Mouse (Mus musculus): ENCODE measurements at regions not wholly inside any gene's neighbourhood (a gene's known extent, or its start where the extent isn't known, plus 50 kb on each side); places are given as distances from the start of the nearest gene placed in this dataset.

DNA sequence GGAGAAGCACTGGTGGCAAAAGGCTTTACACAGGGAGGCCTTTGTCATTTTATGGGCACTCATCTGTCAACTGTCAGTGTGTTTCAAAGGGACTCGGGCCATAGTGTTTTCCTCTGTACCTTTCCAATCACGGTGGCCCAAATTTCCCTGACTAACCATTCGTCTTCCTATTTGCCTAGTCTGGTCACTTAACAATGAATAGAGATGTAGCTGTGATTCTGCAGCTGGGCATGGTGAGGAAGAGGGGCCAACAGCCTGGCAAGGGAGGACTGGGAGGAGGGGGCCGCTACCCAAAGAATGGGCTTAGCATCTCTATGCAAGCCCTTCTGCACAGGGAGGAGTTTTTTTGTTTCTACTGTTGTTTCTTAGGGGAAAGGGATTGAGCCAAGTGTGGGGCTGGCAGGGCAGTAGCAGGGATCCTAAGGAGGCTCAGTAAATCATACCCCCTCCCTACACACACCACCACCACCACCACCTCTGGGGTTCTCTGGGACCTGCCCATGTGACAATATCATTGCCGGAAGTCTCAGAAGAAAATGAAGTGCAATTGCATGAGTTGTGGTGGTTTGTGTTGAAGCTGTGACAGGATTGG, 367.2 kb downstream of the Nkx6-1 start:
- no peak for ATAC-seq (replicated peaks; ENCODE audit: poor library complexity)

DNA sequence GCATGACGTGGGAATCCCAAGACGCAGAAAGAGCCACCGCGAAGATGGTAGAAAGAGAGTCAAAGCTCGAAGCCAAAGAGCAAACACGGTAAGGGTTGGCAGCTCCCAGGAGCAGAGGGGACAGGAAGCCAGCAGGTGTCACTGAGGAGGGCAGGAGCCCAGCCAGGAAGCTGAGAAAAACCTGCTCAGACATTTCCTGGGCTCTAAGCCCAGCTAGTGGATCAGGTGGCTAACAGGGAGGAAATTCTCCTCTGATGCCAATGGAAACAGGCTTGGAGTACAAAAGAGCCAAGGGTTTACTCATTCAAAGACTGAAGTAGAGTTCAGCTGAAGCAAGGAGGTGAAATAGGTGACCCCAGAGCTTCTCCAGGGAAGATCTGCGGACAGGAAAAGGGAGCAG, 368.9 kb downstream of the Nkx6-1 start:
- no peak for ATAC-seq (replicated peaks; ENCODE audit: poor library complexity)

DNA sequence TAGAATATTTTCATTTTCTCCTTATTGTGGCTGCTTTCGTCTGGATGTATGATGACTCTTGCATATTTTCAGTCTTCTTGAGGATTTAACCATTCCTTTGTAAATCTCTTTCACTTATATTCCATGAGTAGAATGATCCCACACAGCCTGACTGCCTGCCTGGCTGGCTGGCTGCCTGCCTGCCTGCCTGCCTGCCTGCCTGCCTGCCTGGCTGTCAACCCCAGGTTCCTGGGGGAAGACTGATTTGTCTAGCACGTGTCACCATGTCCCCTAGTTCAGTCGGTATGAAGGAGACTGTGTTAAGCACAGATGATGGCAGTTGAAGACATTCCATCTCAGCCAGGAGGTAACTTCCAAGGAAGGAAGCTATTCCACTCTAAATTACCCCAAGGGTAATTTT, 370.8 kb downstream of the Nkx6-1 start:
- no peak for ATAC-seq (replicated peaks; ENCODE audit: poor library complexity)

DNA sequence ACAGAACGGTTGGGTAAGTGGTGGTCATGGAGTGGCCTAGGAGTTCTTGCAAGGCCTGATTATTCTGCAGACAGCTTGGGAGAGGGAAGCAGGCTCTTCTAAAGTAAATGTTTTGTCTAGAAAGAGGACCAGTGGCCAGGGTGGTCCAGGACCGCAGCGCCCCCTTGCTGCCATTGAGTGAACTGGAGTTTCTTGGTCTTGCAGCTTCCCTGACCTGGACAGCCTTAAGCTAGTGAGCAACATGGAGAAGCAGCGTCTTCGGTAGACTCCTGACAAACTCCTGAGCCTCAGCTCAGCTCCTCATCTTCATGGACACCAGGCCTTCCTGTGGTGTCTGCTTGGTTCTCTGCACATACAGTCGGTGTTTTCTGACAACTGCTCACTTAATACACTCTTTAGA, 376.4 kb downstream of the Nkx6-1 start:
- ATAC-seq (replicated peaks; ENCODE audit: poor library complexity), result peak; percentile 50

DNA sequence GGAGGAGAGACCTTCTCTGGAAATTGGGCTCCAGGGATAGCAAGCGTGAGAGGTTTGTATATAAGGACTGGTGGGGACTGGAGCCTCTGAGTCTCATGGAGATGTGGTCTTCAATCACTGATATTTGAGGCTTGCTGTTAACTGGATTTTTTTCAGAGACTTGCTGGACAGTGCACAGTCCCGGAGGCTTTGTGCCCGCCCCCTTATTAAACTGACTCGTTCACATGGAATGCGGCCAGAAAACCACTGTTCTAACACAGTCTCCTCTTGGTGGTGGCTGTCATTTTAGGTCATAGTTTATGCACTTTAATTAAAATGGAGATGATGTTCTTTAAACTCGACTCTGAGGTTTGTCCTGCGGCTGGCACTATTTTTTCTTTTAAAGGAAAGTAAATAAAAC, 378.9 kb downstream of the Nkx6-1 start:
- no peak for ATAC-seq (replicated peaks; ENCODE audit: poor library complexity)

DNA sequence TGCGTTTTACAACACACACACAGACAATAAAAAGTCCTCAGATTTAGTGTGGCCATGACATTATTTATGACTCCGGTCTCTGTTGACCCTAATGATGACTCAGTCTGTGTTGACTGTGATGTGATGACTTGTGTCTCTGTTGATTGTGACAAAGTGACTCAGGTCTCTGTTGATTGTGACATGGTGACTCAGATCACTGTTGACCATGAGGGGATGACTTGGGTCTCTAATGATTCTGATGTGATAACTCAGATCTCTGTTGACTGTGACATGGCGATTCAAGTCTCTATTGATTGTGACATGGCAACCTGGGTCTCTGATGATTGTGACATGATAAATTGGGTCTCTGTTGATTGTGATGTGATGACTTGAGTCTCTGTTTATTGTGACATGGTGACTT, 405.0 kb downstream of the Gpat3 start:
- no peak for ATAC-seq (replicated peaks; ENCODE audit: poor library complexity)

DNA sequence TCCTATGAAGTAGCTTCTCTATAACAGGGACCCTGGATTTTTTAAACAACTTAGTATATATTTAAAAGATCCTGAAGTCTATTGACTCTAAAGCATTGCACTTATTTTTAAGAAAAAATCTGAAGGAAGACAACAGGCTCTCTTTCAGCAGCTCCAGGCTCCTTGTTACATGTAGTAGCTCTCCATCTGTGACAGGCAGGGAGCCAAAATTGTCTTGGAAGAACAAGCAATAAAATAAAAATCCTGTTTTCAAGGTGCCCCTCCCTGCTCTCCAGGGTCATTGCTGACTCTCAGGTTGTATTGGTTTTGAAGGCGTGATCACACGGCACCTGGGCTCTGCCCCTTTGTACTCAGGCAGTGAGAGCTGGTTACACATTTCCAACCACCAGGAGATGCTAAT, 397.1 kb downstream of the Gpat3 start:
- ATAC-seq (replicated peaks; ENCODE audit: poor library complexity), result no peak

DNA sequence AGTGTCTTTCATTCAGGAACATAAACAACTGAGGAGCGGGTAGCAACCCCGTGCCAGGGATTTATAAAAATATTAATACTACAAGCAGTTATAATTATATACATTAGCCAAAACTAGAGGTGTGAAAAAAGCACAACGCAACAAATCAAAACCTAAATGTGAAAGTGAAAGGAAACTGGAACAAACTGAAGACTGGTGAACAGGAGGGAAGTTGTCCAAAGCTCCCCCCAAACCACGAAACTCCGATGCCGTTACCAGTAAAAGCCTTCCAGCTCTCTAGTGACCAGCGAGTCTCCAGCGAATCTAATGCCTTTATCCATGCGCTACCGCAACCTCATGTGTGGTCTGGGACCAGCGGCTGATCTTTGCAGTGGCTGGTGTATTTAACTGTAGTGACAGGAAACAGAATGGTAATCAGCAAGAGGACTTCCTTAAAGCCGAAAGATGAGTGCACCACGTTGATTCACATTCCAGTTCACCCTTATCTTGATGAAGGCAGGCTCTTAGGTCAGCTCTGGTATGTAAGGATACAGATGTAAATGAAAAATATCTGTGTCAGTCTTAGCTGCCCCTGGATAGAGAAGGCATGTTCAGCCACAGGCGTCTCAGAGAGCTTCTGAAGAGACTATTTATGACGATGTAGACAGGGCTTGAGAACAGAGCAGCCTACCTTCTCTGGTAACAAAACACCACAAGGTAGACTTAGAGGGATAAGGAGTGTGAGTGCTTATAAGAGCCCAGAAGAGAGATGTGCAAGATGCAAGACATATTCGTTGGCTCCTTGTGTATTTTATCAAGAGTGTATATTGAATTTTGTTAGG, 394.0 kb downstream of the Gpat3 start:
- peak; percentile 80 for ATAC-seq (replicated peaks; ENCODE audit: poor library complexity)

DNA sequence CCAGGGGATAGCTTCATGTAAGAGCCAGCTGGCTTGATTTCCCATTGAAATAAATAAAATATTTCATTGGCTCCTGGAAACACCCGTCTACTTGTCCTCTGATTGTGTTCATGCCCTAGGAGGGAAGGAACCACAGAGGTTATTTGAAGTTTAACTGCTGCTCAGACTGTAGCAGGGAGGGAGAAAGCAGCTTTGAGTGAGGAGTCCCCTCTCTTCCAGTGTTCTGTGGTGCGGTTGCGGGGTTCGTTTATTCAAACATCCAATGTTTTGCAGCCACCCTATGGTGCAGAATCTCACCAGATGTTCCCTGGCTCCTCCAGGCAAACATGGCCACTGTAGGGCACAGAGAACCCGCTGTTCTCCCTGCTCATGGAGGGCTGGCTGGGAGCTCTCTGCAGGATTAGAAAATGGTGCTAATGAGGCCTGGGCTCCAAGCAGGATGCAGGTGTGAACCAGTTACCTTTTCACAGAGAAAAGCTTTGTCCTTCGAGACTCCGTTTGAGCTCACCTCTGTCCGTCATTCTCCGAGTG, 390.7 kb downstream of the Gpat3 start:
- no peak for ATAC-seq (replicated peaks; ENCODE audit: poor library complexity)

DNA sequence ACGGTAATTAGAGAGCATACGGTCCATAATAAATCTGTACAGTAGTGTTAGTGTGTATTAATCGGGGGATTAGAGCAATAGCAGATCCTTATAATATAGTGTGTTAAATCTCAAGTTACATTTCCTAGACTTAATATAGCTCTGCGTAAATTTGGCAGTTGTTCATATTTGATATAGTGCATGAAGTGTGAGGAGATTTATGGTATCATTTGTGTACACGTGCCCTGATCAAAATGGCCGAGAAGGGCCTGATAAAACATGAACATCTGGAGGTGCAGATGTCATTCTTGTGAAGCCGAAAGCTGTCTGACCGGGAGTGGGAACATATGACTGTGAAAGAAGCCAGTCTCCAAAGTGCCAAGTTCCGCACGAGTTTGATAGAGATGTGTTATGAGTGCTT, 376.9 kb downstream of the Gpat3 start:
- ATAC-seq (replicated peaks; ENCODE audit: poor library complexity), result no peak

DNA sequence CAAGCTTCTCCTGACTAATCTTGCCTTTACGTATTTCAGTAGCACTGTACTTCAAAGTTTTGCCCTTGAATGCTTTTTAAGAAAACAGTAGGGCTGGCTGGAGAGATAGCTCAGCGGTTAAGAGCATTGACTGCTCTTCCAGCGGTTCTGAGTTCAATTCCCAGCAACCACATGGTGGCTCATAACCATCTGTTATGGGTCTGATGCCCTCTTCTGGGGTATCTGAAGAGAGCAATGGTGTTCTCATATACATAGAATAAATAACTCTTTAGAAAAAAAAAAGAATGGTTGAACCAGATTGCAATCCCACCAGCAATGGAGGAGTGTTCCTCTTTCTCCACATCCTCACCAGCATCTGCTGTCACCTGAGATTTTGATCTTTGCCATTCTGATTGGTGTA, 372.6 kb downstream of the Gpat3 start:
- ATAC-seq (replicated peaks; ENCODE audit: poor library complexity), result no peak

DNA sequence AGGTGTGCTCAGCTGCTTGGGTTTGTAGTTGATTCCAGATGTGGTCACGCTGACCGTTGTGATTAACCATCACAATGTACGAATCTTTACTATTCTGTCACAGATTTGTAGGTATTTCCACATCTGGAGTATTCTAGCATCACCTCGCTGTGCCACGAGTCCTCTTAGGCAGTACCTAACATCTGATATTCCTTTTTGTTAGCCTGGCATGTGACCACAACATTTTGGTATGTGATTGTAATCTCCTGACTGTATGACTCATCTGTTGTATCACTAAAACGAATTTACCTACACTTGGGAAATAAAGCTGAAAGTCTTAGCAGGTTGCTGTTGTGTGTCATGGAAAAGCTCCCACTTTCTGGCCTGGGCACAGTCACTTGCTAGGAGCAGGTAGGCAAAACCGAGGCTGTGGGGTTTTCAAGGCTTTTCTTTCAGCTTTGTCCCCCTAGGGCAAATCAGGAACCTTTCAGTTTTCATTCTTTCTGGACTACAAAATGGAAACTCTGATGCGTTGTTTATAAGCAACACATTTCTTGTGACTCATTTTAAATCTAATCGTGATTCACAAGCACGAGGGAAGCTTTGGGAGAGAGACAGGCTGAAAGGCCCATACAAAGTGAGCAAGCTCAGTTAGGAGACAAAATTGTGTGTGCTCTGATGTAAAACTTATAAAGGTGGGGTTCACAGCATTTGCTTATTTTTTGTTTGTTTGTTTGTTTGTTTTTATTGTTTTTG, 371.5 kb downstream of the Gpat3 start:
- ATAC-seq (replicated peaks; ENCODE audit: poor library complexity), result no peak

DNA sequence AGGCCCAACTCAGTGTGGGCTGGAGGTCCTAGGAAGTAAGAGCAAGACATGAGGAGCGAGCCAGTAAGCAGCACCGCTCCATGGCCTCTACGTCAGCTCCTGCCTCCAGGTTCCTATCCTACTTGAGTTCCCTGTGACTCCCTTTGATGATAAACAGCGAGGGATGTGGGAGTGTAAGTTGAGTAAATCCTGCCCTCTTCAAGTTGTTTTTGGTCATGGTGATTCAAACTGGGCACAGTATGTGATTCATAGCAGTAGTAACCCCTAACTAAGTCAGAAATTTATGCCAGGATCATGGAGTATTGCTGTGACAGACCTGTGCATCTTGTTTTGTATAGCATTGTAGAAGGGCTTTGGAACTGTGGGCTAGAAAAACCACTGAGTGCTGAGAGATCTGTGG, 366.5 kb downstream of the Gpat3 start:
- no peak for ATAC-seq (replicated peaks; ENCODE audit: poor library complexity)

DNA sequence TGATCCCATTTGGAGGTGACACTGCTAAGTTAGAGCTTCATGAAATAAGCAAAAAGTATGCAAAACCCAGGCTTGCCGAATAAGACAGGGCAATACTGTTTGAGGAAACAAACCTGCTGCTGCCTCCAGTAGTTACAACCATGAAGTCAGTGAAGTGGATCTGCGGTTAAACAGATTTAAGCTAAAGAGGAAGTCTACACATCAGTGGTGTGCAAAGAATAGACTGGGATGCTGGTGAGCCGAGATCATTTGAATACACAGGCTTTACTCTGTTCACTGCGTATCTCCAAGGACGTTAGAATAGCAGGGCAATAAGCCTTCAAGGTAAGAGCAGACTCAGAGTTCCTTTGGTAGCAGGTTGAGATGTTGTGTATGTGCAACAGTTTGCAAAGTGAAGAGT, 362.6 kb downstream of the Gpat3 start:
- peak; percentile 60 for ATAC-seq (replicated peaks; ENCODE audit: poor library complexity)

DNA sequence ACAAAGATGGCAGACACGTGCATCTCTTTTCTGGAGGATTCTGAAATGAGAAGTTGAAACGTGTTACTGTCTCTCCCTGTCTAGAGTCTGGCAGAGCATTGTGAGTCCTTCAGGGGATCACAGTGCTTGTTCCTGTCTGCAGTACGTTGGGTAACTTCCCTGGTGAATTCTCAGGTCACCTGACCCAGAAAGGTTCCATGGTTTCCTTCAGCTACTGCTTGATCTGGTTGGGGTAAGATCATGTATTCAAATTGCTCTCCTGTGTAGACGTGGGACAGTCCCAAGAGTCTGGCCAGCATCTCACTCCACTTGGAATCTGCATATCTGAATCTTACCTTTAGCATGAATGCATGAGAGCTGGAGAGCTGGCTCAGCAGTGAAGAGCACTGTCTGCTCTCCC, 350.0 kb downstream of the Gpat3 start:
- ATAC-seq (replicated peaks; ENCODE audit: poor library complexity), result no peak

DNA sequence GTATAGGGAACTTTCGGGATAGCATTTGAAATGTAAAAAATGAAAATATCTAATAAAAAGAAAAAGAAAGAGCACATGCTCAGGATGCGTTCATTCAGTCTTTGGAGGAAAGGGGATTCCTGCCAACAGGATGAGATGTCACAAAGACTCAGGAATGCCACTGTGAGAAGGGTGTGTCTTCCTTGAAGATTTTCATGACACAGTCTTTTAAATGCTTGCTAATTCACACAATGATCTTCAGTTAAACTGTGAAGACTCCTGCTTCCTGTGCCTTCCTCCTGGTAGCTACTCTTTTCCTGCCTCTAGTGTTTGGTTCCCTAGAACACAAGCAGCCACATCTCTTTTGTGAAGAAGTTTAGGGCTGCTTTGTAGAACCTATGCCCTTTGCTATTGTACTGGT, 345.5 kb downstream of the Gpat3 start:
- no peak for ATAC-seq (replicated peaks; ENCODE audit: poor library complexity)

DNA sequence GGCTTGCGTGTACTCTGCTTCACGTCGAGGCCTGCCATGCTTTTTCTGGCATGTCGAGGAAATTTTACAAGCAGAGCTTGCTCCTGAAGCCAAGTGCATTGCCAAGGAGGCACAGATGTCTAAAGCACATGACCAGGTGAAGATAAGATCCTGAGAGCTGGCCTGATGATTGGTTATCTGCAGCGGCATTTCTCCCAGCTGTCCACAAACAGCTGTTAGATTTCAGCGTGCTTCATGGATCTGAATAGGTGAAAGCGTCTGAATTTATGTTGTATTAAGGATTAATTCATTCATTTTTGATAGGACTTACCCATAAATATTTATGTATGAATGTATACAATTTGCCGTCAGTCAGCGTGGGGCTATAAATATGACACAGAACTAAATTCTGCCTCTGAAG, 327.7 kb downstream of the Gpat3 start:
- no peak for ATAC-seq (replicated peaks; ENCODE audit: poor library complexity)

DNA sequence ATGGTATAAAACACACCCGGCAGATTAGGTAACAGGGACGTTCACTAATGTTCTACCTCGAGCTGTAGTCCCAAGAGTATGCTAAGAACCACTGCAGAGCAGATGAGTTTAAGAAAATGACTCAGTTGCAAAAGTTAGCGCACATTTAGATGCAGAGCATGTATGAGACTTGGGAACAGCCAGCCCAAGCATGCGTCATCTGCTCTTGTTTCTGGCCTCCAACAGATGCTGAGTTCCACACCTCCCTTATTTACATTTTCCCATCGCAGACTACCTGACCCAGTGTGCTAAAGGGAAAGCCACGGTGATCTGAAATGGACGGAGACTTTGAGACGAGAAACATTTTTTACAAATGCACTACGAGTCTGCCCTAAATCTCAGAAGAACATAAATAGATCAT, 327.3 kb downstream of the Gpat3 start:
- ATAC-seq (replicated peaks; ENCODE audit: poor library complexity), result no peak

DNA sequence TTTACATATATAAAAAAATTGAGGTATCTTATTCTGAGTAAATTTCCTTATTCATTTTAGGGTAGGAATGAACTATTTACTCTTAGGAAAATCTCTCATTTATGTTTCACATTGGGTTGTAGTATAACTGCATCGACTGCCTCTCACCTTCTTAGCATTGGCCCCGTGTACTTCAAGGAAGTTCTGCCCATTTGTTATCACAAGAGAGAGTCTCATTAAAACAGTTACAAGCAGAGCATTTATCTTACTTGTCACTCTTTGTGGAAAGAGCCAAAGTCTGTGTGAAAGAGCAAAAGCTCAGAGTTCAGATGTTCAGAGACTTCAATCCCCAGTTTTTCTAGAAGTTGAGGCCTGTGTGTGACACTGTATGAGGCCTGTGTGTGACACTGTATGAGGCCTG, 323.6 kb downstream of the Gpat3 start:
- no peak for ATAC-seq (replicated peaks; ENCODE audit: poor library complexity)

DNA sequence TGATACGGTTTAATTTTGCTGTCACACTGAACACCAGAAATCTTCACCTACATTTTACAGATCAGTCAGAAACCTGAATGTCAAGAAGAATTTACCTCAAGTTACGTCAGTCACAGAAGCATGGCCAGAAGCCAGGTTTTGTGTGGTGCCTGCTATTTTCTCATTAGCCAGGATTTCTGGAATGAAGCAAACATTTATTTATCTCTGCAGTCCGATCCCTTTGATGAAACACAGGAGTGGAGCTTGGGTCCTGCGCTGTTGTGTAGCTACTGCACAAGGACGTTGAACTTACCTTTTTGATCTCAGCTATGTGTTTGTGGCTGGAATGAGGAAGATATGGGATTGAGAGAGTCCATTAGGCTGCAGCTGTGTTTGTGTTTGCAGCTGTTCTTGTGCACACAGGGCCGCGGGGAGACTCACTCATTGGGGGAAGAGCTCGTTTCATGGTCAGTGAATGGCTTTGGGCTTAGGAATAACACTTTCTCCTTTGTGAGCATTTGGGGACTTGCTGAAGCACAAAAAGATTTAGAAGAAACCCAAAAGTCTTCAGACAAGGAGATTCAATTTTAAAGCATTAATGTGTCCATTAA, 318.2 kb downstream of the Gpat3 start:
- no peak for ATAC-seq (replicated peaks; ENCODE audit: poor library complexity)

DNA sequence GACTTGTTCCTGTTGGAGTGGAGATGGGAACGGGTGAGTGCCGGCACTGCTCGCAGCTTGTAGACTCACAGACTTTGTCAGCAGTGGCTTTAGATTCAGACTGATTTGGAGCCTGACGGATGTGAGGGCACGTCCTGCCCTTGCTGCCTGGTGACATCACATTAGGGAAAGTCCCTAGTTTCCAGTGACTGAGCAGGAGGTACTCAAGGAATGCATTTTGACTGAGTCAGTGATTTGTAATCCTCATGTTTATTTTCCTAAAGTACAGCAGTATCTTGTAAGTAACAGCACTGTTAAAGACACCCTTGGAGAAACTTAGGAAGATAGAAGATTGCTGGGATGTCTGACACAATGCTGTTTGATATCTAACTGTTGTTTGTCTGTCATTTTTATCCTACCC, 317.6 kb downstream of the Gpat3 start:
- ATAC-seq (replicated peaks; ENCODE audit: poor library complexity), result no peak

DNA sequence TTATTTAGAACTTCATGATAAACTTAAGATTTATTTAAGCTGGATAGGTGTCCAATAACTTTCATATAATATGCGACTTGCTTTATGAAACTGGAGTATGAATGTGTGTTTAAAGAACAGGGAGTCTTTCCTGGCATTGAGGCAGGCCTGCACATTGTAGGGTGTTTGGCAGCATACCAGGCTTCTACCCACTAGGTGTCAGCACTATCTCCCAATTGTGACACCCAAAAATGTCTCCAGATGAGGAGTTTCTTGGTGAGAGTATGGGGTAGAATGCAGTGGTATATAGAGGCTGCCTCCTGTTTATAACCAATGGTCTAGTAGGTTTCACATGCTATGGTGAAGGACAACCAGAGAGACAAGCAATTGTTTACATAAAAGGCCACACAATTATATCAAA, 311.9 kb downstream of the Gpat3 start:
- ATAC-seq (replicated peaks; ENCODE audit: poor library complexity), result no peak

Data from megakaryocyte progenitor cell, adult 5-6 weeks (primary cell).